Mouse (Mus musculus) kidney, embryonic 15.5 days (tissue): ENCODE measurements around the gene Krt1. TPM values are rescaled to one million over a fixed set of nuclear protein-coding genes. Genes with fewer than 3 reads are reported as not detected.
A peak's percentile ranks its signal among the peaks of the same experiment; 100 is the strongest.

Experiments used
- ATAC-seq: fragments of 200-750 bp; cut with Nextera tagmentation; replicated peaks from 2 replicates; pipeline ENCODE4 v1.8.0; 2017; ENCODE audit warnings: moderate TSS enrichment; ENCODE audit not compliant: low FRiP score
- H3K27ac ChIP-seq: fragments of 300-500 bp; sonication (generic); 2 replicates; pipeline ENCODE4 v1.5.1; 2015; ENCODE audit warnings: mild to moderate bottlenecking, inconsistent platforms
- H3K27me3 ChIP-seq: fragments of 300-500 bp; sonication (generic); 2 replicates; pipeline ENCODE4 v1.6.1; 2015; ENCODE audit warnings: inconsistent platforms
- H3K36me3 ChIP-seq: fragments of 300-500 bp; sonication (generic); 2 replicates; pipeline ENCODE4 v1.6.1; 2015; ENCODE audit warnings: inconsistent platforms
- H3K4me1 ChIP-seq: fragments of 300-500 bp; sonication (generic); 2 replicates; pipeline ENCODE4 v1.6.1; 2015; ENCODE audit warnings: inconsistent platforms
- H3K4me2 ChIP-seq: fragments of 300-500 bp; sonication (generic); 2 replicates; pipeline ENCODE4 v1.6.1; 2015; ENCODE audit warnings: moderate library complexity, mild to moderate bottlenecking, inconsistent platforms
- H3K4me3 ChIP-seq: fragments of 300-500 bp; sonication (generic); replicated peaks from 2 replicates; pipeline ENCODE4 v1.5.1; 2015; ENCODE audit warnings: mild to moderate bottlenecking, inconsistent platforms
- H3K9ac ChIP-seq: fragments of 300-500 bp; sonication (generic); 2 replicates; pipeline ENCODE4 v1.6.1; 2015; ENCODE audit warnings: mild to moderate bottlenecking, inconsistent platforms
- H3K9me3 ChIP-seq: fragments of 300-500 bp; sonication (generic); replicated peaks from 2 replicates; pipeline ENCODE4 v1.6.1; 2016; ENCODE audit warnings: inconsistent platforms
- WGBS: fragments of 180-500 bp; shearing (Covaris S2); methylation state at CpG from one replicate; pipeline ENCODE4 v1.1.7; 2015; ENCODE audit warnings: mixed read lengths; 5-methylcytosine and 5-hydroxymethylcytosine counted together
- polyA plus RNA-seq: library from polyadenylated mRNA; unstranded; fragments of >200 nt; fragmentation: Nextera tagmentation; extraction: Ambion mirVana; gene quantifications from 2 replicates; pipeline ENCODE4 v1.2.1, GENCODE M21; 2015

The Krt1 gene
- polyA plus RNA-seq, 1 experiment from 2014 or later: 1.4 TPM

DNA sequence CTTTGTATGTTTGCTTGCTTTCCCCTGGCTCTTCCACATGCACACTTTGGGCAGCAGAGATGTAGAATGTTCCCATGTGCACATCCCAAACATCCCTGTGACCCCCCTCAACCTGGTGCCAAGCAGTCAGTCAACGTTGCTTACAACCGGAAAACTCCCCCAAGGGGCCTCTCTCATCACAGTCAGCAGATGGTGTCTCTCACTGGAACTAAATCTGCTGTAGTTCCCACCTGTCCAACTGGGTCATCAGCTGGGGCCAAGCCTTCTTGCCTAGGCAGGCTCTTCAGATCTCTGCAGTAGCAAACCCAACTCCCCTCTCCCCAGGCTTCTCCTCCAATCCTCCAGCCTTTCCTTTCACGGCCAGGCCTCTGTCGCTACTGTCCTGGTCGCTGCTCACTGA, 6.1 kb upstream of the Krt1 start:
- WGBS: 32% methylated on average over 5 of the region's 5 CpGs

DNA sequence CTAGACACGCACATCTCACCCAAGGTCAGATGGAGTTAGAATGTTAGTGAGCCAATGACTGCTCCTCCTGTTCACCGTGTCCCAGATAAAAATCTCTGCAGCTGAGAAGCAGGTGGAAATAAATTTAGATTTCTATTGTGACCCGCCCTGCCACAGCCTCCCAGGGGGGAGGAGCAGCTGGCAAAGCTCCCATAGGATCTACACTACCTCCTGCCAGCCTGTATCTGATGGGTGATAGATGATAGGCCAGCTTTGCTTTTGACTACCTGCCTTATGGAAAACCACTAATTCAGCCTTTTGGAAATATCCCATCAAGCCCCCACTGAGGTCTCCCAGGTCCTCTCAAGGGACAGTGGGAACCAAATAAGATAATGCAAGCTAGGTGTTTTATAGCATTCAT, 5.1 kb upstream of the Krt1 start:
- WGBS: 53% methylated on average over 3 of the region's 3 CpGs

More for the DNA sequence above, 6.1 kb upstream of the Krt1 start:
- no peak overlapping the region for H3K27ac ChIP-seq
- no peaks in the 10 kb centered on the region for H3K9me3 ChIP-seq
- no peak overlapping the region for H3K4me3 ChIP-seq
- H3K4me1 ChIP-seq: peaks cover 27% of the 10 kb centered on the region
- H3K9ac ChIP-seq: no peak overlapping the region
- ATAC-seq: no peak
- H3K27me3 ChIP-seq: peaks cover 72% of the 10 kb centered on the region
- no peaks in the 10 kb centered on the region for H3K36me3 ChIP-seq
- H3K4me2 ChIP-seq: no peak overlapping the region

DNA sequence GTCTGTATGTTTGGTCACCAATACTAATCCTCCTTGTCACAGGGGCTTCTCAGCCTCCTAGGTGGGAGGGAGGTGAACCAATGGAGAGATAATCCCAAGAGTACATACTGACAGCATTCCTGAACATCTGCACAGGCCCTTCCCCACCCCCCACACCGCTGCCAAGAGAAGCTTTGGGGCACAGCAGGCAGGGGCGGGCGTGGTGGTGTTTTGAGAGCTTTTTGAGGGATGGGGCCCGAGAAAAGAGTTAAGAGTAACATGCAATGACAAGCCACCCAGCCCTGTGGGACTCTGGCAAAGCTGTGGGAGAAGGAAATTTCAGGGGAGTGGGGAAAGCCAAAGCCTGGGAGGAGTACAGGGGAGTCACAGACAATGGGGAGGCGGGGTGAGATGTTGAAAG, 3.7 kb upstream of the Krt1 start:
- Histone ChIP-seq H3K9ac (no peak overlapping the region), H3K4me1 (peaks cover 13% of the 10 kb centered on the region), H3K36me3 (no peaks in the 10 kb centered on the region), H3K9me3 (no peaks in the 10 kb centered on the region), H3K27ac (no peak overlapping the region), H3K4me2 (no peak overlapping the region), H3K4me3 (no peak overlapping the region), H3K27me3 (peaks cover 57% of the 10 kb centered on the region)
- ATAC-seq: no peak
- 24% methylated on average over 5 of the region's 5 CpGs for WGBS

More for the DNA sequence above, 5.1 kb upstream of the Krt1 start:
- Histone ChIP-seq H3K27me3 (peaks cover 72% of the 10 kb centered on the region), H3K9me3 (no peaks in the 10 kb centered on the region), H3K4me1 (peaks cover 27% of the 10 kb centered on the region), H3K27ac (no peak overlapping the region), H3K9ac (no peak overlapping the region), H3K4me2 (no peak overlapping the region), H3K4me3 (no peak overlapping the region), H3K36me3 (no peaks in the 10 kb centered on the region)
- ATAC-seq: no peak

DNA sequence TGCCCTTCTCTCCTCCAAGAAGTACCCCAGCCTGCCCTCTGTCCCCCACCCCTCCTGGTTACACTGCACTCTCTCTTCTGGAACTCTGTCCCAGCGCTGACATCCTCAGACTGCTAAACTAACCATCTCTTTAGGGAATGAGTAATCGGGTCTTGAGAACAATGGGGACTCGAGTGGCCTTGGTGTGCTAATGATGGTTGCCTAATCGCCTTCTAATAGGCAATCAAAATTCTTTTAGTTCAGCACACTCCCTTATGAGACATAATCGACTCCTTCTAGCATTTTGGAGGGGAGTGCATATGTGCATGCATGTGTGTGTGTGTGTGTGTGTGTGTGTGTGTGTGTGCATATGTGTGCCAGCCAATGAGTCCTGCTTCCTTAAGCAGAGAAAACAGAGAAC, 2.0 kb upstream of the Krt1 start:
- no peak overlapping the region for H3K27ac ChIP-seq
- no peak overlapping the region for H3K4me2 ChIP-seq
- no peak overlapping the region for H3K9ac ChIP-seq
- no peaks in the 10 kb centered on the region for H3K9me3 ChIP-seq
- no peaks in the 10 kb centered on the region for H3K36me3 ChIP-seq
- 20% methylated on average over 5 of the region's 5 CpGs for whole genome bisulfite sequencing
- H3K27me3 ChIP-seq: peaks cover 47% of the 10 kb centered on the region
- H3K4me3 ChIP-seq: no peak overlapping the region
- H3K4me1 ChIP-seq: peaks cover 6% of the 10 kb centered on the region
- ATAC-seq: no peak

DNA sequence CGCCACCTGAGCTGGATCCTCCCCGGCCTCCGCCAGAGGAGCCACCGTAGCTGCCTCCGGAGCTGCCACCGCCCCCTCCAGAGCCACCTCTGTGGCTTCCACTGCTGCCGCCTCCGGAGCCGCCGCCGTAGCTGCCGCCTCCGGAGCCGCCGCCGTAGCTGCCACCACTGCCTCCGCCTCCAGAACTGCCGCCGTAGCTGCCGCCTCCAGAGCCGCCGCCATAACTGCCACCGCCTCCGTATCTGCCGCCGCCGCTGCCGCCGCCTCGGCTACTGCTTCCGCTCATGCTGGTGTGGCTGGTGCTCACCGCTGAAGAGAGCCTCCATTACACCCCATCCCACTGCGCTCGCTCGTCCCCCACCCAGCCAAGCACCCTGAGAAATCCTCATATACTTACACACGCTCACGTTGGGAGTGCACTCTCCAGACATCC, 4.6 kb downstream of the Krt1 start:
- Histone ChIP-seq H3K27me3 (peaks cover 35% of the 10 kb centered on the region), H3K4me2 (peak overlapping the region; percentile 94), H3K4me1 (peaks cover 7% of the 10 kb centered on the region), H3K9me3 (no peaks in the 10 kb centered on the region), H3K9ac (peak overlapping the region; percentile 56), H3K4me3 (peak overlapping the region; percentile 58), H3K27ac (no peak overlapping the region), H3K36me3 (no peaks in the 10 kb centered on the region)
- ATAC-seq: peak; percentile 70
- under 1% methylated on average over 33 of the region's 37 CpGs for WGBS

DNA sequence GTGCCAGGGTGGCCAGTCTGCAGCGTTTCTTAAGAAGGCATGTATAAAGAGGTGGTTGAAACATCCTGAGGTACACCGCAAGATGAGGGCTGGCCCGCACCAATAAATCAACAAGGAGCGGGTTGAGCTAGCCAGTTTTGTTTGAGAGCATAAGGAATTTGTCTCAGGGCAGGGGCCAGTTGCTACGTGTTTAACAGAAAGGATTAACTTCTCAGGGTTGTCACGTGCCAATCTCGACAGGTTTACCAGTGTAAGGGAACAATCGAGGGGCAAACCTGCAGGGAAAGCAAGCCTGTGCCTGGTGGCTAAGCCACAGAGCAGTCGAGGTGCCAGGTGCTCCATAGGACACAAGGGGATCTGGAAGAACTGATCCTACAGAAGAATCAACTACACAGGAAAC, 7.4 kb downstream of the Krt1 start:
- H3K27ac ChIP-seq: no peak overlapping the region
- H3K36me3 ChIP-seq: no peaks in the 10 kb centered on the region
- H3K4me2 ChIP-seq: no peak overlapping the region
- H3K4me1 ChIP-seq: peaks cover 7% of the 10 kb centered on the region
- no peaks in the 10 kb centered on the region for H3K9me3 ChIP-seq
- H3K4me3 ChIP-seq: no peak overlapping the region
- H3K9ac ChIP-seq: no peak overlapping the region
- no peak for ATAC-seq
- WGBS: 56% methylated on average over 9 of the region's 9 CpGs
- peaks cover 29% of the 10 kb centered on the region for H3K27me3 ChIP-seq

DNA sequence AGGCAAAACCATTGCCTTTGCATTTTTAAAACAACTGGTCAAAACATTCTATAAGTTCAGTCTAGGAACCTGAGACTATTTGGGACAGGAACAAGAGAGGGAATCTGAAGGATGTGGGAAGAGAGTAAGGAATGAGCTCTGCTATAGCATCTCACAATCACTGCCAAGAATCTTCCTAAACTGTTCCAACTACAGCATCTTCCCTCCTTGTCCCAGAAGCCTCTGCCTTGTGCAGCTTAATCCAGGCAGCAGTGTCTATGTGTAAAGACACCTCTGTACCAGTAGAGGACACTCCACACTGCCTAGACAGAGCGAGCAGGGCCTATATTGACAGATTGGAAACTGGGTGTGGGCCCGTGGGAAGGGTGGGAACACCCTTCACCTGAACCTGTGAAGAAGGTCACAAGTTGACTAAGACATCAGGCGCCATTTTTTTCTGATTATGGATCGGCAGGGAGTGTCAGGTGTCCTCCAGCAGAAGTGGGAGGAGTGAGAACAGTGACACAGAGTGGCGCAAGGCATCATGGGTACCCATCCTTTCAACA, 15.7 kb downstream of the Krt1 start:
- Histone ChIP-seq H3K27me3 (no peaks in the 10 kb centered on the region), H3K4me1 (0 out of 2 replicates have a peak, but pooled peaks cover 4% of the 10 kb centered on the region), H3K4me3 (no peak overlapping the region), H3K4me2 (no peak overlapping the region), H3K27ac (no peak overlapping the region), H3K9me3 (no peaks in the 10 kb centered on the region), H3K9ac (no peak overlapping the region), H3K36me3 (no peaks in the 10 kb centered on the region)
- no peak for ATAC-seq
- WGBS: 69% methylated on average over 5 of the region's 5 CpGs

DNA sequence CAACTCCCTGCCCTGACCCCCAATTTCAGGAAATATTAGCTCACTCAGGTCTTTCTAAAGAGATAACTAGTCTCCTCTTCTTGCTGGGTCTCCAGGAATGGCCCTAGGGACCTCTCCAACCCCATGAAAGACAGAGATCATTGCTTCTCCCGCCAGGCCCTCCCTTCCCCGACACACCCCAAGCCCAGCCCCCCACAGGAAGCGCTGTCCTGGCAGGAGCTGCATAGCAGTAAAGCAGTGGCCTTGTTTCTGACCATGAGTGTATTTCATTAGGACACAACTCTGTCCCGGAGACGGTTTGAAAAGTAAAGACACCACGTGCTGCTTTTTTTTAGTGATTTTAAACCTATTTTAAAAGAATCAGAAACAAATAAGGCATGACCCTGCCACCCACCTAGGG, 17.5 kb downstream of the Krt1 start:
- H3K4me1 ChIP-seq: 0 out of 2 replicates have a peak, but pooled peaks cover 4% of the 10 kb centered on the region
- no peak overlapping the region for H3K4me2 ChIP-seq
- no peak overlapping the region for H3K4me3 ChIP-seq
- H3K9me3 ChIP-seq: no peaks in the 10 kb centered on the region
- WGBS: 26% methylated on average over 6 of the region's 6 CpGs
- no peaks in the 10 kb centered on the region for H3K27me3 ChIP-seq
- H3K27ac ChIP-seq: no peak overlapping the region
- no peak overlapping the region for H3K9ac ChIP-seq
- no peaks in the 10 kb centered on the region for H3K36me3 ChIP-seq
- ATAC-seq: no peak

DNA sequence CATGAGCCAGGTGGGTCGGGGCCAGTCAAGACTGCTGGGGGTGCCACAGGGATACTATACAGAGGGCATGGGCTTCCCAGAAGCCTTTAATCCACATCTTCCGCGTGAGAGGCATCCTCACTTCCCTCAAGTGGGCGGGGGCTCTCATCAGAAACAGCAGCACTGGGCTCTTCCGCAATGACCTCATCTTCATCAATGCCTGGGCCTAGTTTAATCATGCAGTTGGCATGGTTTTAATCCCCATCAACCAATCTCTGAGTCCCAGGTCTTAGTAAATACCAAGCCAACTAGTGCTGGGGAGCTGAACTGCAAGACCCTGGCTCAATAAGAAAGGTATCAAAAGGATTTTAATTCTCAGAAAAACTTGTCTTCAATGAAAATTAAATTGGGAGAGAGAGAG, 21.2 kb downstream of the Krt1 start:
- no peak overlapping the region for H3K27ac ChIP-seq
- WGBS: 74% methylated on average over 5 of the region's 5 CpGs
- H3K9me3 ChIP-seq: no peaks in the 10 kb centered on the region
- H3K4me1 ChIP-seq: 0 out of 2 replicates have a peak, but pooled peaks cover 4% of the 10 kb centered on the region
- H3K36me3 ChIP-seq: no peaks in the 10 kb centered on the region
- peaks cover 7% of the 10 kb centered on the region; the same call in 1 of the 2 replicates for H3K27me3 ChIP-seq
- H3K9ac ChIP-seq: no peak overlapping the region
- ATAC-seq: no peak
- H3K4me3 ChIP-seq: no peak overlapping the region
- no peak overlapping the region for H3K4me2 ChIP-seq

DNA sequence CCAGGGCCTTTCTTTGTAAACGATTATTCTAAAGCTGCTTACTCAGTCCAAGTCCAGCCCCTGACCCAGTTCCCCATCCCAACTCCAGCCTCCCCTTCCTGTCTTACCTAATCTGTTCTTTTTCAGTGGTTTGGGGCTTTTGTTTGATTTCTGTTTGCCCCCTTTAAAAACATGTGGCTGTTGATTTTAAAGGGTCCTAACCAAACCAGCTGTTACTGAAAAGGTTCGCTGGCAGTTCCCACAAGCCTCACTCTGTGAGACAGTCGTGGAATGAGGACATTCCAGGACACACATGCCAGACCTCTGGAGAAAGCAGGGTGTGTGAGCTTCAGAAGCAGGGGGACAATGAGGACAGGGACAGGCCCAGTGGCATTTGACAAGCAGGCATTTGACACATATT, 28.8 kb downstream of the Krt1 start:
- WGBS: 34% methylated on average over 3 of the region's 3 CpGs

DNA sequence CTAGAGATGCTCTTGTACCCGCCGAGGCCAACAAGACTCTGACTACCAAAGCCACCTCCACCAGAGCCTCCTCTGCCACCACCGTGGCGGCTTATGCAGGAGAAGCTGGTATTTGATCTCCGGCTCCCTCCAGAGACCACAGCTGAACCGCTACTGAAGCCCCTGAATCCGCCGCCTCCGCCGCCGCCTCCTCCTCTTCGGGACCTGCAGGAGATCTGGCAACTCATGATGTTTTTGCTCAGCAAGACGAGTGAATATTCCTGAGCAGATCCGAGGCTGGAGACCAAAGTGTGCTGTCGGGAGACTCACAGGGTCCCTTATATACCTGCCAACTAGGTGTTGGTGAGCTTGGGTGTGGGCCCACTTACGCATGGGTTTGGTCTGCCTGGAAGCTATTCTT, 32.7 kb downstream of the Krt1 start, which contains the start of gene Krt2:
Gene Krt2, minus strand, starts transcription at position 295 of the 400 bp plus-strand sequence.
- H3K27me3 ChIP-seq: peaks cover 3% of the 10 kb centered on the region; the same call in 1 of the 2 replicates
- no peaks in the 10 kb centered on the region for H3K9me3 ChIP-seq
- no peaks in the 10 kb centered on the region for H3K4me1 ChIP-seq
- H3K4me3 ChIP-seq: no peak within 1 kb of the TSS
- 82% methylated on average over 16 of the region's 16 CpGs for WGBS
- ATAC-seq: no peak
- no peak within 1 kb of the TSS for H3K9ac ChIP-seq
- H3K27ac ChIP-seq: no peak within 1 kb of the TSS
- no peaks in the 10 kb centered on the region for H3K36me3 ChIP-seq
- H3K4me2 ChIP-seq: no peak within 1 kb of the TSS

More for the DNA sequence above, 28.8 kb downstream of the Krt1 start:
- no peaks in the 10 kb centered on the region for H3K9me3 ChIP-seq
- H3K4me1 ChIP-seq: peaks cover 4% of the 10 kb centered on the region; the same call in 1 of the 2 replicates
- no peak overlapping the region for H3K27ac ChIP-seq
- no peak overlapping the region for H3K4me3 ChIP-seq
- H3K36me3 ChIP-seq: no peaks in the 10 kb centered on the region
- H3K4me2 ChIP-seq: no peak overlapping the region
- peaks cover 2% of the 10 kb centered on the region; the same call in 1 of the 2 replicates for H3K27me3 ChIP-seq
- H3K9ac ChIP-seq: no peak overlapping the region
- no peak for ATAC-seq

DNA sequence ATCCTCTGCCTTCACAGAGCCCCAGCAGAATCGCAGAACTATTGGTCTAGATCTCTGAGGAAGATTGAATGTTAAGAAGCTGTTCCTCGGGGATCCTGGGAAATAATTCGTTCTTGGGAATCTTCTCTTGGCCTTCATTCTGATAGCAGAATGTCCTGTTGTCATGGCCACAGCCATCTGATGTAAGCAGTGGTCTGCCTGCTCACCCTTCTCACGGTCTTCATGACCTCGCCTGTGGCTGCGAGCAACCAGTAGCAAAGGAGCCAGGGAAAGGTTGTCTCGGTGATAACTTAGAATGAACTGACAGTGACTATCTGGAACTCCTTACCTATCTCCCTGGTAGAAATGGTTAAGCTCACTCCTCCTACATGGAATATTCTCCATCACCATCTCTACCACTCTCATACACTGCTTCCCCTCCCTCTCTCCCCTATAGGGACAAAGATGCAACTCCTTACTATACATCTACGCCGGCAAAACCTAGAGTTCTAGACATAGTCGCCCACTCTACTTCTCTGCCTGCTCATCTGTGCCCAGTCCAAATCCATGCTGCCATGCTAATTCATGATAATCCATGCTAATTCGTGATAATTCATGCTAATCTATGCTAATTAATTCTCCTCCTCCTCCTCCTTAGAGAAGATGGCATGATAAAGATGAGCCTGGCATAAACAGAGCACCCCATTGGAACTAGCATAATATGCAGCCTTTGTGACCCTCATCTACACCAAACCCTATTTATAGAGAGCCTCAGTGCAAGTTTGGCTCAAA, 47.4 kb downstream of the Krt1 start:
- ATAC-seq: no peak
- Histone ChIP-seq H3K4me2 (no peak overlapping the region), H3K36me3 (no peaks in the 10 kb centered on the region), H3K4me3 (no peak overlapping the region), H3K27me3 (peaks cover 7% of the 10 kb centered on the region; the same call in 1 of the 2 replicates), H3K4me1 (no peaks in the 10 kb centered on the region), H3K27ac (no peak overlapping the region), H3K9me3 (no peaks in the 10 kb centered on the region), H3K9ac (no peak overlapping the region)
- 80% methylated on average over 11 of the region's 11 CpGs for WGBS
